Mouse (Mus musculus): ENCODE data around the gene Snap91. TPM values are rescaled to one million over a fixed set of nuclear protein-coding genes. Genes with fewer than 3 reads are reported as not detected.

Snap91 gene
- polyA plus RNA-seq (2017; shearing (Covaris generic)) = 0.18 TPM

DNA sequence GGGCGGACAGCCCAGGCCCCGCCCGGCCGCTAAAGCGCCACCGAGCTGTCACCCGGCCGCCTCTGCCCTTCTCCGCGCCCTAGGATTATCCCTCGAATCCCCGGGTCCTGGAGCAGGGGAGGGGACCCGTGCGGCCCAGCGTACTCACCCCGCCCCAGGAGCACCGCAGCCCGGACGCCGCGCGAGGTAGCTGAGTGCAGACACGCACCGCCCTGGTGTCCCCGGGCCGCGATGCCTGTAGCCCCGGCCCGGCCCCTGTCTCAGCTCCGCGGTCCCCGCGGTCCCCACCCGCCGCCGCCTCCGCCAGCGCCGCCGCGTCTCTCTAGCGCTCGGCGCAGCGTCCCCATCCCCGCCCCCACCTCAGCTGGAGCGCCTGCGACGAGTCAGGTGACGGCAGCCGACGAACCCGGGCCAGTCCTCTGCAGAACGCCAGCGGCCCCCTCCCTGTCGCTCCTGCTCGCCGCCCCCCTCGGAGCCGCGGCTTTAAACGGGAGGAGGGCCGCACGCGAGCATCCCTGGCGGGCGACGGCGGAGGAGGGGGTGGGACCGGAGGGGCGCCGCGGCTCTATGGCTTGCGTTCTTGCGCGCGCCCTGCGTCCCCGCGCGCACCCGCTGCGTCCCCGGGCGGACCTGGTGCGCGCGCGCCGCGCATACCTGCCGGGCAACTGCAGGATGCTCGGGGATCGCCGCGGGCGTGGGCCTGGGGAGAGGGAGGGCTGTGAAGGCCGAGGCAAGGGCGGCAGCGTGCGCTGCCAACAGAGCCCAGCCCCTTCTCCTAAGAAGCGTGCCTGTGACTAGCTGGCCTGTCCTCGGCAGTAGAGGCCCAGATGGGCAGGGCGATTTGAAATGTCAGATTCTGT is at the start of gene Snap91:
Gene Snap91 (minus strand): TSS at position 542 of the 860 bp plus-strand sequence.

DNA sequence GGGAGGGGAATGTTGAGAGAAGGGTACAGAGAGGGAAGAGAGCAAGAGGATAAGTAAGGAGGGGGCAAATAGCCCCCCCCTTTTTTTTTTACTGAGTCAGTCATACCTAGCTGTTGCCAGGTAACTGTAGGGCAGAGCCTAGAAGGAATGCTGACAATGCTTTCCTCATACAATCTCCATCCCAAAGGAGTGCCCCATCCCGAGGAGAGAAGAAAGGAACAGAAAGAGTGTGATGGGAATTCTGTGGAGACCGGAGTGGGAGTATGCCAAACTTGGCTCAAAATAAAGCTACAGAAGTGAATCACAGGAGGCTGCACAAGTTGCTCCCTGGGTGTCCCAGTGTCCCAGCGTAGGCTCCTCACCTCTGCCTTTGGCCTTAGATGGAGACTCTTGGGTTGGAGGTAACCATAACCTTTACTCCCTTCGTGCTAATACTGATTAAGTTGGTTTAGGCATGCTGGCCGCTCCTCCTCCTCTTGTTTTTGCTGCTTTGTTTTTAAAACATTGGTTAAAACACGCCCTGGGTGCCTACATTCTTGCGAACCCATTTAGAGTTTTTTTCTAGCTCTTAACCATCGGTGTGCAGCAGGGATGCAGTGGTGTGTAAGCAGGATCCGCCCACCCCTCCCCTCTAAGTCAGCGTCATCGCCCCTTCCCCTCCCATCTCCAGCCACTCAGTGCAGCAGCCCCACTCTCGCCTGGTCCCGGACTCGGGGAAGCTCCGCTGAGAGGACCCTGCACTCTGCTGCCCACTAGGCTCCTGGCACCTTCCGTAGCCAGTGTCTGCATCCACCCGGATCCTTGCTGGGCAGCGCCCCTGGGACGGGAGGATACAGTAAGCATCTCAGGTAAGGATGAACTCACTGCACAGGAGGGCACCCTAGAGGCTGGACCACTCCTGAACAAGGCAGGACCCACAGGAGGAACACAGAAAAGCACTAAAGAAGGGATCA is 137.2 kb downstream of the Snap91 start, which contains the start of gene Prss35:
Gene Prss35 (plus strand): TSS at position 691 of the 953 bp plus-strand sequence.

Other genes with a start within 250 kb of the Snap91 start
- gene Me1, start 184.7 kb downstream of the Snap91 start, polyA plus RNA-seq (2017; shearing (Covaris generic)) = 0.11 TPM
- 0.07 TPM for gene Prss35, start 137.0 kb downstream of the Snap91 start, polyA plus RNA-seq (2017; shearing (Covaris generic))
- not detected for gene Ripply2, start 134.9 kb upstream of the Snap91 start, polyA plus RNA-seq (2017; shearing (Covaris generic))
- gene Cyb5r4, start 141.4 kb upstream of the Snap91 start, polyA plus RNA-seq (2017; shearing (Covaris generic)) = 68.0 TPM